Mouse (Mus musculus): ENCODE results near the gene Nr3c2.
A peak's percentile ranks its signal among the peaks of the same experiment; 100 is the strongest.

The Nr3c2 gene

DNA sequence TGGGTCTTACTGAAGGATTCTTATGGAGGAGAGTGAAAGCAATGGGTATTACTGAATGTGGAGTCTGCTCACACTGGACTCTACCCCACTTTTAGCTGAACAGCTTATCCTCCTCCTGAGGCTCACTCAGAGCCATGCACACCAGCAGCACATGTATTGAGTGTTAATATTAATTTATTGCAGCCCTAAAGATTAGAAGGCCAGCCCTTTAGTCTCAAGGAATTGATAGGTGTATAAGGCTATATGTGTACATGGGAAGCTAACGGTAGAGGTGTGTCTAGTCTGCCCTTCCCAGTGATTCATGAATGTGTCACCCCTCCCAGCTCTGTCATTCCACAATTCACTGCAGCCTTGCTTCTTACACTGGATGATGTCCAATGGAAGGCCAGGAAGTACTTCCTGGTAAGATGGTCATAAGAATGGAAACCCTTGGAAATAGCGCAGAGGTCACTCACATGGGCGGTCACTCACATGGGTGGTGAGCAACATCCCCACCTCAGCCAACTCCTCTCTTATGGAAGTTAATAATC lies 156.3 kb downstream of the Nr3c2 start:
- DNase-seq (ENCODE audit: low spot score) = no peak

DNA sequence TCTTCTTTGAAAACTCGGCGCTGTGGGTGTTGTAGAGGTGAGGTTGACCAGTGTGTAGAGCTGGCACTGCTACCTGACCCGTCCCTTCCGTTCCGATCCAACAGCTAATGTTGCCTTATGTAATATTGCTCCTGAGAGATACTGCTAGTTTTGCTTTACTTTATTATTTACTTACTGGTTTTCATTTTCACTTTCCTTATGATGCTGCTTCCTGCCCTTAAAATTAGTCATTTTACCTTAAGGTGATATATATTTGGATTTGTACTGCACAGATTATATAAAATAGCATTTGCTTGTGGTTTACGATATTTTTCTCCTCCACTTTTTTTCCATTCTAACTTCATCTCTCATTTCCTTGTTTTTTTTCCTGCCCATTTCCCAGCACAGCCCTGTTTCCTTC lies 157.6 kb downstream of the Nr3c2 start:
- no peak for DNase-seq (ENCODE audit: low spot score)

DNA sequence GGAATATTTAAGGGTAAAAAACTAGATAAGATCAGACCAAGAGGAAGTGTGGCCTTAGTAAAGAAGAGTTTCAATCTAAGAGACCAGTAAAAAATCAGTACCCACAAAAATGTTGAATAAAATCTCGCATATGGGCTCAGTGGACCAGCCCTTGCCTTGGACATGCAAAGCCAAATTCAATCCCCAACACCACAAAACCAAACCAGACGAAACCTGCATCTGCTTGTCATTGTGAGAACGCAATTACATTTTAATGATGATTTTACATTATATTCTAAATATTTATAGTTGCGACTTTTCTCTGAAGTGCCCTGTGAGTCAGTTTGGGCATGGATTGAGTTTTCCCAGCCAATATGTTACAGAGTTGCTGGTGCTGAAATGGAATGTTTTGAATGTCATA lies 183.4 kb downstream of the Nr3c2 start:
- DNase-seq (ENCODE audit: low spot score) = no peak

GRCm38 (mm10) chr8:77086036-77086435 lies 186.8 kb downstream of the Nr3c2 start:
- DNase-seq (ENCODE audit: low spot score) = no peak

GRCm38 (mm10) chr8:77096721-77097120 lies 197.5 kb downstream of the Nr3c2 start:
- DNase-seq (ENCODE audit: low spot score) = no peak

DNA sequence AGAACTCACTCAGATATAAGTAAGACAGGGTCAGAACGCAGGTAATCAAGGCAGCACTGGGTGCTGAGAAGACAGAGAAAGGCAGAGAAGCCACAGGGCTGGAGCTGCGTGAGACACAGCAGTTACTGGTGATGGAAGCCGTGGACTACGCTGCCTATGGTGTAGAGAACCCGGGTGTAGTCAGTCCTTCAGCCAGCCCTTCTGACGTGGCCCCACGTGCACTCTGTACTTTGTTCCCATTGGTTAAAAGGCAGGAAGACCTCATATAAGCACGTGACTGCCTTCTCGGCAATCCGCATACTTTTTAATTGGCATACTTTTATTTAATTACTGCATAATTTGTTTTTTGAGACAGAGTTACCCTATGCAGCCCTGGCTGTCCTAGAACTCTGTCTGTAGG lies 198.9 kb downstream of the Nr3c2 start:
- no peak for DNase-seq (ENCODE audit: low spot score)

DNA sequence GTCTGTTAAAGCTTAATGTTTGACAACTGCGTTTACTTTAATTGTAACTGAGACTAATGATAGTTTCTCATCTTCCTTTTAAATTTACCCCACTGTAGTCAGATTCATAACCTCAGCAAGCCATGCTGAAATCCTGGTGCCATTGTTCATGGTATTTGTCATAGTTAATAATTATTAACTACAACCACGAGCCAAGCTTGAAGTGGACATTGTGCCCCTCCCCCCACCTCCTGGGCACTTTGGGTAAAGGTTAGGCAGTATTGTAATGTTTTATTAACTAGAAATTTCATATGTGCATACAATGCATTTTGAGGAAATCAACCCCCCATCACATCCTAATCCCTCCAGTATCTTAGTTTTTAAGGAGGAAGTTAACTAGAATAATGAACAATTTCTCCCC lies 201.1 kb downstream of the Nr3c2 start:
- DNase-seq (ENCODE audit: low spot score) = no peak

- DNase-seq (ENCODE audit: low spot score) = no peak
Observed at GRCm38 (mm10) chr8:77102879-77103278, 203.6 kb downstream of the Nr3c2 start.

DNA sequence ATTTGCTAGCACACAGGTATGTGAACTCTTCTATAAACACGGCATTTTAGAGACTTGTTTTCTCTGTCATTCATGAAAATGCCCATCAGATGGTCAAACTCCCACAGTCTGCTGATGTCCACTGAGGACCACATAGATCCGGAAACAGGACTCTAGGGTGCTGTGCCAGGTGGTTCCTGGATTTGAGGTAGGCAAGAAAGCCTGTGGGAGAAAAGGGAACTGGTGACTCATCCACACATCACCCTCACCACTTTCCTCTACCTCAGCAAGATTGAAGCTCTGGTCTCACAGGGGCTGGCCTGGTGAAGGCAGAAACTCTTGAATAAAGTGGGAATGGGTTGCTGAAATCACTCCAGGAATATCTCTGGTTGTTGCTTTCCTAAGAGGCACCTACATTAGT lies 213.5 kb downstream of the Nr3c2 start:
- DNase-seq (ENCODE audit: low spot score) = no peak

- DNase-seq (ENCODE audit: low spot score) = no peak
Observed at GRCm38 (mm10) chr8:77114769-77115168, 215.5 kb downstream of the Nr3c2 start.

- DNase-seq (ENCODE audit: low spot score) = no peak
Observed at GRCm38 (mm10) chr8:77116419-77117079, 217.3 kb downstream of the Nr3c2 start.

- DNase-seq (ENCODE audit: low spot score) = no peak
Observed at GRCm38 (mm10) chr8:77120810-77121570, 221.7 kb downstream of the Nr3c2 start.

DNA sequence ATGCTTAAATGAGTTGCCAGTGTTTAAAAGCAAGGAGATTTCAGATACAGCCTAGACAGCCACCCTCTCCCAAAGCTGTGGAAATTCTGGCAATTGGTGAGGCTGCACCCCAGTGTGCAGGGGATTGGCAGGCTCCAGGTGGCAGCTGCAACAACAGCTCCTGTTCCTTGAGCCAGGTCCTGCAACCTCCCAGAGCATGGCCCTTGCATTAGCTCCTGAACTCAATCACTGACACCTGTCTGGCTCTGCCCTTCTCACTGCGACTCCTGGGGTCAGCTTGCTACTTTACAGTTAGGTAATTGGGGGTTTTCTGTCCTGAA lies 222.3 kb downstream of the Nr3c2 start:
- no peak for DNase-seq (ENCODE audit: low spot score)

DNA sequence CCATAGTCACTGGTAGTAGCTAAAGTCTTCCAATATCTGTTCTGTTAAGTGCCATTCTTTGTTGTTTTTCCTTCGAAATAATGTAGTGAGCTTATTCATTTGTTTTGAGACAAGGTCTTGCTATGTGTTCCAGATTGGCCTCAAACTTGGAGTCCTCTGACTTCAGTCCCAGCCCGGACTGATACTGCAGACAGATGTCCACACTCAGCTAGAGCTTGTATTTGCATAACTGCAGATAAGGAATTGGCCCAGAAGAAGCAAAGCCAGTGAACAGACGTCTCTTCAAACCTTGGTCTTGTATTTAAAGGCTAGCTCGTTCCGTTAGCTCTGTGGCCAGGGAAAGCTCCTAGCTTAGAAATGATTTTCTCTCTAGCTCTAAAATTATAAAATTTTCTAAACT lies 223.1 kb downstream of the Nr3c2 start:
- no peak for DNase-seq (ENCODE audit: low spot score)

- no peak for DNase-seq (ENCODE audit: low spot score)
Observed at GRCm38 (mm10) chr8:77125777-77126176, 226.5 kb downstream of the Nr3c2 start.

DNA sequence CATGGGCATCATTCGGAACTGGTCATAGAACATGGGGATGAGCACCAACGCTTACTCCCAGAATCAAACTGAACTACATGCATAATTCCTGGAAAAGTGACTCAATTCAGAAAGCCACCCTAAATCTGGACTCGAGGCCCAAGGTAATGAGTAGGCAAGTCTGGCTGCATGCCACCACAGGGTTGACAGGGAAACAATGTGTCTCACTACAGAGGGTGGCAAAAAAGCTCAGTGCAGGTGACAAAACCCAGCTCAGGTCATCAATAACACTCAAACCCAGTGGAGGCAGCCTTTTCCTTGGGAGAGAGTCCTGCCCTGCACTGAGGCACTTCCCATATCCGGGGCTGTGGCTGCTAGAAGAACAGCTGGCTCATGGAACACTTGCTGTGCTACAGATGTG lies 228.8 kb downstream of the Nr3c2 start:
- DNase-seq (ENCODE audit: low spot score) = no peak

- DNase-seq (ENCODE audit: low spot score) = peak; percentile 73
Observed at GRCm38 (mm10) chr8:77132903-77133637, 233.8 kb downstream of the Nr3c2 start.

DNA sequence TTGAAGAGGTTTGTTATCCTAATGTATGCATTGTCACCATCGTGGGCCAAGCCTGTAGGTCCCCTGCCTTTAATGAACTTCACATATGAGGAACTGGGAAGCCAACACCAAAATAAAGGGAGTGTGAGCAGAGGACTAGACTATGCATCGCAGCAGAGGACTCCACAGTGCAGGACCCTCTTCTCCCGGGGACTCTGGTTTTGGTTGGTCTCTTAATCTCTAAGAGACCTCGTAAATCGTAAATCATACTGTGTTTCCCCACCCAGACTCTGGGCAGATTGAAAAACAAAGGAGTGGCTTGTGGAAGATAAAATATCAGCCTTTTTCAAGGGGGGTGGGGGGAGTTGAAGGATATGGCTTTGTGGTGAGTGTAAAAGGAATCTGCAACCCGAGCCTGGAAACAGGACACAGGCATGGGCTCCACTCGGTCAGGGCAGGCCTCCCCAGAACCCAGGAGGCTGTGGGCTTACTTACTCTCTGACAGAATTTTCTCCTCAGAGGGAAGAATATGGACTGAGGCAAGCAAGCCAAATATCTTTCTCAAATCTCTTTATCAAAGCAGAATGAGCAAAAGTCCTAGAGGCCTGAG lies 234.6 kb downstream of the Nr3c2 start:
- DNase-seq (ENCODE audit: low spot score) = no peak

- DNase-seq (ENCODE audit: low spot score) = no peak
Observed at GRCm38 (mm10) chr8:77145285-77145684, 246.0 kb downstream of the Nr3c2 start.

DNA sequence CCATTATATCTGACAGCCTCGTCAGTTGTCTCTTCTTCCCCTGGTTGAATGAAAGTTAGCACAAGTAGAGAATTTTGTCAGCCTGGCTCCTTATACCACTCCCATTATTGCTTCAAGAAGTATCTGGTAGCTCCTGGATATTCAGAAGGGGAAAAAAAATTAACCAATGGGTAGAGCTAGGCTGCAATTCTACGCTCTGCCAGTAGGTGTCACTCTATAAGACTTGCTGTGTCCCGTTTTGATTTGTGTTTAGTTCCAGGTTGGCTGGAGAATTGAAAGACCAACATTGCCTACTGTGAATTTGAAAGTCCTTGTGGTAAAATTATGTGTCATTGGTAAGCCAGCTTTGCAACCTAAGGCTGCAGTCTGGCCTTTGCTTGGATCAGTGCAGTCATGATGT lies 255.3 kb downstream of the Nr3c2 start:
- DNase-seq (ENCODE audit: low spot score) = peak; percentile 21

GRCm38 (mm10) chr8:77169320-77169719 lies 270.1 kb downstream of the Nr3c2 start:
- DNase-seq (ENCODE audit: low spot score) = no peak

DNA sequence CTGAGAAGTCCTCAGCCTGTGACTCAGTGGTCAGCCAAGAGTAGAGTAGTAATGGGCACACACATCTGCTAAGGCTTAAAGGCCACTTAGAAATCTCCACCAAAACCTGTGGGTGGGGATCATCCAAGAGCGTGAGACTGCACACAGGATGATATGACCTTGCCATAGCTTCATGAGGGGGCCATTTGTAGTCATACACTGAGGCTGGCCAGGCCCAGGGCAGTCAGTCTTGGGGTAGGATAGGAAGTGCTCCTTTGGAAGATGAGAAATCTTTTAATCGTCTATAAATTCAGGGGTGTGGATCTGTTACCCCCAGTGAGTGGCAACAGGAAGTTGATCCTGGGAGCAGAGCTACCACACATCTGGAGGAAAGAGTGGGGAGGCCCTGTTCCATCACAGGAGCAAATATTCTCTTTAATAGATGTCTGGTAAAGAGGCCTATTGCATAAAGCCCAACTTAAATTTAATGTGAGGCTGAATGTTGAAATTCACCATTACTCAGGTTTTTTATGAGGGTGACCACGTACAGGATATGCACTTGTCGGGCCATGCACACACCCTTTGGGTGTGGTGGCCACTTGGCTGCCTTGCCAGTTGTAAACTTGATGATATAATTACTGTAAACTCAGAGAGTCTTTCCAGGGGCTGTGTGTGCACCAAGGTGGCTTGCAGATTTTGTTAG lies 270.7 kb downstream of the Nr3c2 start:
- no peak for DNase-seq (ENCODE audit: low spot score)

Measured in urinary bladder, postnatal 14 days (tissue).